Mouse (Mus musculus) gastrocnemius, adult 2 months (tissue): ENCODE measurements around the gene Rag2. TPM values are rescaled to one million over a fixed set of nuclear protein-coding genes. Genes with fewer than 3 reads are reported as not detected.

Experiments
- DNase-seq: peaks from one replicate; pipeline ENCODE4 v3.0.0; 2022
- H3K27ac ChIP-seq: fragments of 200-600 bp; 2 replicates; pipeline ENCODE4 v1.8.1; 2022; ENCODE audit warnings: mild to moderate bottlenecking
- H3K4me3 ChIP-seq: fragments of 200-600 bp; 2 replicates; pipeline ENCODE4 v1.8.1; 2022; ENCODE audit warnings: mild to moderate bottlenecking, moderate library complexity
- CTCF ChIP-seq: fragments of 200-600 bp; IDR thresholded peaks from 2 replicates; pipeline ENCODE4 v1.8.1; 2022; ENCODE audit warnings: antibody characterized with exemption, mild to moderate bottlenecking, moderate library complexity
- intact Hi-C: fragments of 180-260 bp; cut with DNase I; formaldehyde crosslinking; loops from one replicate; pipeline ENCODE4 v1.15.1; 2025
- total RNA-seq, 2 experiments: library from RNA; stranded (reverse); gene quantifications; 2 replicates each; pipeline ENCODE4 v1.2.3; 2021

The Rag2 gene
- total RNA-seq, 2 experiments from 2014 or later: not detected

DNA sequence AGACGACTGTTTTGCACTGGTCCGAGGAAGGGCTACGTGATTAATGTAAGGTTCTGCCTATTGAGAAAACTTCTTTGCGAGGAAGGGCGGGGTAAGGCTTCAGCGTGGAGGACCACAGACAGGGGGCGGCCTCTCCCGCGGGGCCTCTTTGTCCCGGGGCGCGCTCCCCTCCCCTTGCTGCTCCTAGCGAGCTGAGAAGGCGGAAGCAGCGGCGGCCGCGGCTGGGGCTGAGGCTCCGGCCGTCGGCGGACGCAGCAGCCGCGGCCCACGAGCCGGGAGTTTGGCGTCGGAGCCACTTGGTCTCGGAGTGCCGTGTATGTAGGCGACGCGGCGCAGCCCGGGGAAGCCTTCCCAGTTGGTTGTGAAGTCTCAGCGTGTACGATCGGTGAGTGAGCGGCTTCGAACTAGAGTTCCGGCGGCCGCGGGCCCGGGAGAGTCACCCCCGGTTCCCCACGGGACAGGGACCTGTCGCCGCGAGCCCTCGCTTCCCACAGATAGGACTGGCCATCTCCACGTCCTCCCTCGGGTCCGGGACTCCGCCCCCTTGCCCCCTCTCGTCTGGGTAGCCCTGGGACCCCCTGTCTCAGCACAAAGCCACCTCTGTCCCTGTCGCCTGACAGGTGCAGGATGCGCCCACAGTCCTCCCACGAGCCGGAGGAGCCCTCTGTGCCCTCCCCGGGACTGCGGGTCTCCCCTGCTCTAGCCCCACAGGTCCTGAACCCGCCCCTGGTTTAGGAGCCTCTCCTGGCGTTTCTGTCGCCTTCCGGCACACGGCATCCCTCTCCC, 53.9 kb downstream of the Rag2 start, which contains the start of gene Traf6:
Gene Traf6, plus strand, starts transcription at position 194 of the 786 bp plus-strand sequence.
- intact Hi-C loops: no loop called here
- TF ChIP-seq CTCF: peak; percentile 91
- Histone ChIP-seq H3K27ac (peak within 1 kb of the TSS; percentile 82), H3K4me3 (peak within 1 kb of the TSS; percentile 99)
- DNase-seq: peak; percentile 93

DNA sequence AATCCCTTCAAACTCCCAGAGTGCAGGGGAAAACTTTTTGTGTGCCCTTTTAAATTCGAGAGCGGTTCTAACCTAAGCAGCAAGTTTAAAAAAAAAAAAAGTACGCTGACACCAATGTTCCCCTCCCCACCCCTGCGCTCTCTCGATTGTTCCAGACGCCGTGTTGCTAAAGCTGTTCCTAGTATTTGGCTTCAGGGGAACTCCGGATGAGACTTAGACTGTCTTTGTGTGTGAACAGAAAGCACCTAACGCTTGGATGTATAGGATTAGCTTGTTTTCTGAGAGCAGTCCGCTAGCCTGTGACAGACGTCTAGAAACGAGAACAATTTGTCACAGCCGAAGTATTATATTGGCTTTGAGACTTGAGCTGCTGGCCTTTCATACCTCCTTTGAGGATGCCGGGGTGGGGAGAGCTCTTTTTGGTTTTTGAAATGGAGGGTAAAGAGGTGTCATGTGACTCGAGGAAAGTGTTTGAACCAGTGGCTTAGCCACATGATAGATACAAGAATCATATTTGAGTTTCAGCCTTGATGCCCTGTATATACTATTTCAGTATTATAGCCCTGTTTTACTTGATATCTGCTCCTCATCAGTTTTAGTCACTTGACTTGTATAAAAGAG, 54.8 kb downstream of the Rag2 start:
- peak overlapping the region; percentile 82; the same call in 1 of the 2 replicates for H3K27ac ChIP-seq
- TF ChIP-seq CTCF: no peak
- no peak for DNase-seq
- intact Hi-C loops: no loop called here
- peak overlapping the region; percentile 99 for H3K4me3 ChIP-seq

Other genes starting within 250 kb of the Rag2 start
- gene Rag1, start 24.8 kb downstream of the Rag2 start, total RNA-seq: not detected
- gene B230118H07Rik, start 24.8 kb downstream of the Rag2 start, total RNA-seq: 10 to 100 TPM; 79.3 to 89.4 TPM
- gene Traf6, start 53.7 kb downstream of the Rag2 start, total RNA-seq: 10 to 100 TPM in 1 of 2 experiments, 1 to 10 TPM in 1; 9.1 to 11.0 TPM